Mouse (Mus musculus) ES-E14 (cell line): ENCODE data around the gene Morf4l2.
A peak's percentile ranks its signal among the peaks of the same experiment; 100 is the strongest.

ENCODE experiments used
- CHD2 ChIP-seq: IDR thresholded peaks from 2 replicates; pipeline ENCODE4 v1.6.1; 2014; ENCODE audit warnings: mild to moderate bottlenecking, low read depth, low read length, inconsistent platforms
- HCFC1 ChIP-seq: IDR thresholded peaks from 2 replicates; pipeline ENCODE4 v1.6.1; 2012; ENCODE audit warnings: low read length, inconsistent platforms, borderline replicate concordance; ENCODE audit not compliant: insufficient read depth
- MAFK ChIP-seq: IDR thresholded peaks from 2 replicates; pipeline ENCODE4 v1.6.1; 2014; ENCODE audit warnings: mild to moderate bottlenecking, low read depth, low read length, inconsistent platforms; ENCODE audit not compliant: insufficient read depth
- ZNF384 ChIP-seq: IDR thresholded peaks from 2 replicates; pipeline ENCODE4 v1.6.1; 2012; ENCODE audit warnings: low read depth, low read length, inconsistent platforms

DNA sequence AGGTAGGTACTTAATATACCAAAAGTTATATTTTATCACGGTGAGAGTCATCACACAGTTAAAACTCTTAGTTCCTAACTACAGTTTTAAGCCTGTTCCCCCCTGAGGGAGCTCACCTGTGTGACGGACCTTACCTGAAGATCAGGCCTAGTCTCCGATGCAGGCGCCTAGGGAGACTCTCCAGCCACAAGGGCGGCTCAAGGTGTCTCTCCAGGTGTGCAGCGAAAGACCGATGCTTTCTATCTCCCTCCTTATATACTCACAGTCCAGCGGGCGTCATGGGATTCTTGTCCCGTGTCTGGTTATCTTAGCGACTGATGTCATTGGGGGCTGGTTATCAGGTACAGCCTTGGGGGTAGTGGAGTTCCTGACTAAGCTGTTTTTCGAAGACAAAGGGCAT, at the start of gene Morf4l2:
- no peak for TF ChIP-seq CHD2
- no peak for TF ChIP-seq ZNF384
- TF ChIP-seq MAFK: 0 out of 2 replicates have a peak, but pooled peaks have one; percentile 6
- TF ChIP-seq HCFC1: no peak
